ENCODE assay signal across 16 mouse cellular contexts in genomic region chr2:37879697-37880096, GRCm38 (mm10).
DNase-seq lines count a peak whose midpoint lies in the region; ATAC-seq and TF ChIP-seq lines count a peak whose summit lies in the region.
"Had no signal": no experiment of that assay in that cellular context is flagged by ENCODE, and none has a peak within 500 bp of the region (broad histone marks: within the 10 kb centered on the region; RNA-seq: fewer than 3 reads in every experiment).

No protein-coding gene starts in this region.

- no peak overlapping the region for H3K4me3 ChIP-seq in embryonic facial prominence, embryonic 13.5 days
- H3K4me3 ChIP-seq in embryonic facial prominence, embryonic 10.5 days: no peak overlapping the region
- H3K4me3 ChIP-seq in forebrain, embryonic 16.5 days (replicated peaks; ENCODE audit: low read length): no peak overlapping the region
- no peak overlapping the region for H3K4me3 ChIP-seq in intestine, postnatal 0 days (ENCODE audit: low read depth, low read length)
- no peak overlapping the region for H3K4me3 ChIP-seq in kidney, adult 2 months (ENCODE audit: insufficient read depth, low read depth, low read length)
- H3K4me3 ChIP-seq: gastrocnemius, adult 2 months; lung, embryonic 15.5 days had no signal

- H3K9me3 ChIP-seq in embryonic facial prominence, embryonic 13.5 days: no peaks in the 10 kb centered on the region
- H3K9me3 ChIP-seq in embryonic facial prominence, embryonic 10.5 days: no peaks in the 10 kb centered on the region
- H3K9me3 ChIP-seq in forebrain, embryonic 16.5 days (ENCODE audit: control insufficient read depth, low read length): no peaks in the 10 kb centered on the region
- no peaks in the 10 kb centered on the region for H3K9me3 ChIP-seq in intestine, postnatal 0 days (ENCODE audit: control insufficient read depth)
- H3K9me3 ChIP-seq: lung, embryonic 15.5 days had no signal

- H3K9ac ChIP-seq in embryonic facial prominence, embryonic 13.5 days: no peak overlapping the region
- H3K9ac ChIP-seq in forebrain, embryonic 16.5 days (replicated peaks; ENCODE audit: low read depth, low read length): no peak overlapping the region
- no peak overlapping the region for H3K9ac ChIP-seq in intestine, postnatal 0 days (ENCODE audit: low read depth, low read length)
- H3K9ac ChIP-seq: lung, embryonic 15.5 days had no signal

- 41% methylated on average over 4 of the region's 4 CpGs for WGBS in embryonic facial prominence, embryonic 13.5 days
- 49% methylated on average over 4 of the region's 4 CpGs for WGBS in embryonic facial prominence, embryonic 10.5 days
- 7% methylated on average over 4 of the region's 4 CpGs for WGBS in forebrain, embryonic 16.5 days
- WGBS in intestine, postnatal 0 days: 33% methylated on average over 4 of the region's 4 CpGs
- WGBS in kidney, adult 2 months: 58% methylated on average over 4 of the region's 4 CpGs

- H3K4me1 ChIP-seq in embryonic facial prominence, embryonic 13.5 days: peaks cover 14% of the 10 kb centered on the region
- peaks cover 35% of the 10 kb centered on the region for H3K4me1 ChIP-seq in embryonic facial prominence, embryonic 10.5 days
- peaks cover 7% of the 10 kb centered on the region for H3K4me1 ChIP-seq in forebrain, embryonic 16.5 days (replicated peaks; ENCODE audit: control insufficient read depth, insufficient read depth, low read length)
- H3K4me1 ChIP-seq in intestine, postnatal 0 days (replicated peaks; ENCODE audit: control insufficient read depth, insufficient read depth, low read length): peaks cover 7% of the 10 kb centered on the region; the same call in 1 of the 2 replicates
- H3K4me1 ChIP-seq in kidney, adult 2 months (ENCODE audit: control insufficient read depth, insufficient read depth, low read length): no peaks in the 10 kb centered on the region

- no peak overlapping the region for H3K4me2 ChIP-seq in embryonic facial prominence, embryonic 13.5 days
- no peak overlapping the region for H3K4me2 ChIP-seq in forebrain, embryonic 16.5 days (ENCODE audit: low read length)
- H3K4me2 ChIP-seq in intestine, postnatal 0 days (replicated peaks; ENCODE audit: low read depth): no peak overlapping the region
- H3K4me2 ChIP-seq: liver, embryonic 11.5 days; lung, embryonic 15.5 days had no signal

- no peaks in the 10 kb centered on the region for H3K36me3 ChIP-seq in embryonic facial prominence, embryonic 13.5 days
- no peaks in the 10 kb centered on the region for H3K36me3 ChIP-seq in embryonic facial prominence, embryonic 10.5 days (replicated peaks)
- H3K36me3 ChIP-seq in forebrain, embryonic 16.5 days (ENCODE audit: control insufficient read depth, insufficient read depth): no peaks in the 10 kb centered on the region
- H3K36me3 ChIP-seq in intestine, postnatal 0 days (ENCODE audit: control insufficient read depth, insufficient read depth): no peaks in the 10 kb centered on the region
- H3K36me3 ChIP-seq in kidney, adult 2 months (ENCODE audit: control insufficient read depth, insufficient read depth, low read length): no peaks in the 10 kb centered on the region
- H3K36me3 ChIP-seq: lung, embryonic 15.5 days had no signal

- no peak for TF ChIP-seq CTCF in intestine, postnatal 0 days (IDR thresholded peaks at IDR 0.05; ENCODE audit: low read depth)
- no peak for TF ChIP-seq CTCF in kidney, adult 2 months (conservative IDR thresholded peaks at IDR 0.05; ENCODE audit: insufficient read depth, insufficient read length, low read depth, low read length)

- H3K27me3 ChIP-seq in embryonic facial prominence, embryonic 13.5 days: no peaks in the 10 kb centered on the region
- no peaks in the 10 kb centered on the region for H3K27me3 ChIP-seq in embryonic facial prominence, embryonic 10.5 days (replicated peaks; ENCODE audit: low read depth, poor library complexity, severe bottlenecking)
- H3K27me3 ChIP-seq in forebrain, embryonic 16.5 days (replicated peaks; ENCODE audit: control insufficient read depth, insufficient read depth, low read length): no peaks in the 10 kb centered on the region
- H3K27me3 ChIP-seq in intestine, postnatal 0 days (replicated peaks; ENCODE audit: control insufficient read depth, insufficient read depth, low read length): no peaks in the 10 kb centered on the region
- H3K27me3 ChIP-seq in kidney, adult 2 months (replicated peaks; ENCODE audit: control insufficient read depth, insufficient read depth, low read length): no peaks in the 10 kb centered on the region
- H3K27me3 ChIP-seq: CH12.LX; lung, embryonic 15.5 days had no signal

- no peak overlapping the region for H3K27ac ChIP-seq in embryonic facial prominence, embryonic 13.5 days
- H3K27ac ChIP-seq in embryonic facial prominence, embryonic 10.5 days (replicated peaks): no peak overlapping the region
- H3K27ac ChIP-seq in forebrain, embryonic 16.5 days (ENCODE audit: low read length): no peak overlapping the region
- H3K27ac ChIP-seq in intestine, postnatal 0 days (ENCODE audit: low read depth, low read length): no peak overlapping the region
- H3K27ac ChIP-seq in kidney, adult 2 months (ENCODE audit: insufficient read depth, low read depth, low read length): no peak overlapping the region
- H3K27ac ChIP-seq: gastrocnemius, adult 2 months; lung, embryonic 15.5 days had no signal

- no peak for DNase-seq in embryonic facial prominence, embryonic 10.5 days (ENCODE audit: low spot score)
- peak; percentile 64 for DNase-seq in retina, postnatal 1 day
- no peak for DNase-seq in spleen, adult 12 weeks (ENCODE audit: low spot score)
- no peak for DNase-seq in kidney, adult 2 months
- DNase-seq in cerebellum, postnatal 4 days (ENCODE audit: low spot score in 2 of 2): no peak
- DNase-seq: cerebellum, adult 11-12 months; gastrocnemius, adult 2 months; heart, postnatal 14 days; layer of hippocampus, adult 9-11 months; right cerebral cortex, postnatal 14 days had no signal

- TF ChIP-seq POLR2A in kidney, adult 2 months (IDR thresholded peaks at IDR 0.05; ENCODE audit: low read depth, low read length): no peak

- ATAC-seq in embryonic facial prominence, embryonic 13.5 days (ENCODE audit: insufficient number of reproducible peaks, insufficient read depth, low FRiP score, low TSS enrichment, low read depth): peak; percentile 67; the same call in 1 of the 2 replicates
- ATAC-seq in forebrain, embryonic 16.5 days: peak; percentile 73
- ATAC-seq in intestine, postnatal 0 days: 0 out of 2 replicates have a peak, but pooled peaks have one; percentile 53
